Mouse (Mus musculus): ENCODE measurements around the gene Map4k4. TPM values are rescaled to one million over a fixed set of nuclear protein-coding genes. Genes with fewer than 3 reads are reported as not detected.

The Map4k4 gene
- total RNA-seq (2014; rRNA removed) (201 and 241 TPM in 2 replicates), polyA plus RNA-seq (2015; fragmentation: Nextera tagmentation; extraction: Ambion mirVana) (11.9 and 21.3 TPM in 2 replicates)

GRCm38 (mm10) chr1:39900181-39901005, at the start of gene Map4k4:
Gene Map4k4, plus strand, starts transcription at chr1:39900913.
- no peaks in the 10 kb centered on the region for H3K9me3 ChIP-seq (ENCODE audit: low read length)
- ATAC-seq (peak; percentile 81), DNase-seq (peak; percentile 84)
- 1% methylated on average over 75 of the region's 97 CpGs for WGBS
- peaks cover 31% of the 10 kb centered on the region for H3K4me1 ChIP-seq (ENCODE audit: insufficient read depth)
- TF ChIP-seq CTCF (IDR thresholded peaks at IDR 0.05; ENCODE audit: low read depth) = no peak
- H3K4me3 ChIP-seq (ENCODE audit: low read depth, low read length) = peak within 1 kb of the TSS; percentile 93
- peak within 1 kb of the TSS; percentile 51 for H3K4me2 ChIP-seq (ENCODE audit: low read depth)
- H3K9ac ChIP-seq = peak within 1 kb of the TSS; percentile 100
- no peaks in the 10 kb centered on the region; the same call in 1 of the 2 replicates for H3K36me3 ChIP-seq (ENCODE audit: insufficient read depth)
- H3K27me3 ChIP-seq (ENCODE audit: insufficient read depth, low read length) = no peaks in the 10 kb centered on the region
- peak within 1 kb of the TSS; percentile 100 for H3K27ac ChIP-seq (ENCODE audit: low read depth, low read length)

GRCm38 (mm10) chr1:39855949-39856348, 44.8 kb upstream of the Map4k4 start:
- no peaks in the 10 kb centered on the region for H3K9me3 ChIP-seq (ENCODE audit: low read length)
- H3K4me3 ChIP-seq (ENCODE audit: low read depth, low read length) = no peak overlapping the region
- no peak for DNase-seq
- no peaks in the 10 kb centered on the region for H3K4me1 ChIP-seq (ENCODE audit: insufficient read depth)
- no peak overlapping the region for H3K9ac ChIP-seq
- H3K27ac ChIP-seq (ENCODE audit: low read depth, low read length) = no peak overlapping the region
- 78% methylated on average over 6 of the region's 6 CpGs for WGBS
- no peak for TF ChIP-seq CTCF (IDR thresholded peaks at IDR 0.05; ENCODE audit: low read depth)
- H3K36me3 ChIP-seq (ENCODE audit: insufficient read depth) = no peaks in the 10 kb centered on the region
- no peaks in the 10 kb centered on the region for H3K27me3 ChIP-seq (ENCODE audit: insufficient read depth, low read length)
- no peak for ATAC-seq
- H3K4me2 ChIP-seq (ENCODE audit: low read depth) = no peak overlapping the region

GRCm38 (mm10) chr1:39856795-39857447, 43.8 kb upstream of the Map4k4 start:
- Histone ChIP-seq H3K36me3 (ENCODE audit: insufficient read depth) (no peaks in the 10 kb centered on the region), H3K4me3 (ENCODE audit: low read depth, low read length) (no peak overlapping the region), H3K4me1 (ENCODE audit: insufficient read depth) (no peaks in the 10 kb centered on the region), H3K27ac (ENCODE audit: low read depth, low read length) (no peak overlapping the region), H3K9ac (0 out of 2 replicates have a peak overlapping the region, but pooled peaks have one; percentile 18), H3K27me3 (ENCODE audit: insufficient read depth, low read length) (no peaks in the 10 kb centered on the region), H3K4me2 (ENCODE audit: low read depth) (no peak overlapping the region), H3K9me3 (ENCODE audit: low read length) (no peaks in the 10 kb centered on the region)
- ATAC-seq (peak; percentile 42; the same call in 1 of the 2 replicates), DNase-seq (no peak)
- TF ChIP-seq CTCF (IDR thresholded peaks at IDR 0.05; ENCODE audit: low read depth) = no peak
- WGBS = 68% methylated on average over 7 of the region's 7 CpGs

GRCm38 (mm10) chr1:39857448-39857820, 43.3 kb upstream of the Map4k4 start:
- Histone ChIP-seq H3K27me3 (ENCODE audit: insufficient read depth, low read length) (no peaks in the 10 kb centered on the region), H3K36me3 (ENCODE audit: insufficient read depth) (no peaks in the 10 kb centered on the region), H3K9ac (no peak overlapping the region), H3K4me3 (ENCODE audit: low read depth, low read length) (no peak overlapping the region), H3K27ac (ENCODE audit: low read depth, low read length) (no peak overlapping the region), H3K4me1 (ENCODE audit: insufficient read depth) (no peaks in the 10 kb centered on the region), H3K9me3 (ENCODE audit: low read length) (no peaks in the 10 kb centered on the region), H3K4me2 (ENCODE audit: low read depth) (no peak overlapping the region)
- 49% methylated on average over 6 of the region's 6 CpGs for WGBS
- DNase-seq = peak; percentile 21
- no peak for TF ChIP-seq CTCF (IDR thresholded peaks at IDR 0.05; ENCODE audit: low read depth)
- peak; percentile 71 for ATAC-seq

- Histone ChIP-seq H3K27me3 (ENCODE audit: insufficient read depth, low read length) (no peaks in the 10 kb centered on the region), H3K9me3 (ENCODE audit: low read length) (no peaks in the 10 kb centered on the region), H3K4me3 (ENCODE audit: low read depth, low read length) (no peak overlapping the region), H3K9ac (no peak overlapping the region), H3K27ac (ENCODE audit: low read depth, low read length) (no peak overlapping the region), H3K4me1 (ENCODE audit: insufficient read depth) (no peaks in the 10 kb centered on the region), H3K4me2 (ENCODE audit: low read depth) (no peak overlapping the region), H3K36me3 (ENCODE audit: insufficient read depth) (no peaks in the 10 kb centered on the region)
- WGBS = 55% methylated on average over 6 of the region's 6 CpGs
- TF ChIP-seq CTCF (IDR thresholded peaks at IDR 0.05; ENCODE audit: low read depth) = no peak
- DNase-seq (no peak), ATAC-seq (no peak)
These were observed 41.5 kb upstream of the Map4k4 start for GRCm38 (mm10) chr1:39859213-39859612.

GRCm38 (mm10) chr1:39866367-39867141, 34.2 kb upstream of the Map4k4 start:
- H3K27me3 ChIP-seq (ENCODE audit: insufficient read depth, low read length) = no peaks in the 10 kb centered on the region
- no peak overlapping the region for H3K4me2 ChIP-seq (ENCODE audit: low read depth)
- H3K27ac ChIP-seq (ENCODE audit: low read depth, low read length) = no peak overlapping the region
- ATAC-seq (no peak), DNase-seq (no peak)
- peaks cover 4% of the 10 kb centered on the region; the same call in 1 of the 2 replicates for H3K4me1 ChIP-seq (ENCODE audit: insufficient read depth)
- no peaks in the 10 kb centered on the region for H3K36me3 ChIP-seq (ENCODE audit: insufficient read depth)
- H3K4me3 ChIP-seq (ENCODE audit: low read depth, low read length) = no peak overlapping the region
- no peak overlapping the region for H3K9ac ChIP-seq
- no peak for TF ChIP-seq CTCF (IDR thresholded peaks at IDR 0.05; ENCODE audit: low read depth)
- H3K9me3 ChIP-seq (ENCODE audit: low read length) = no peaks in the 10 kb centered on the region
- WGBS = 95% methylated on average over 9 of the region's 9 CpGs

Data from forebrain, postnatal 0 days (tissue).